Mouse (Mus musculus): Measurements from ENCODE around the gene Chml. TPM values are rescaled to one million over a fixed set of nuclear protein-coding genes. Genes with fewer than 3 reads are reported as not detected.

The Chml gene
- total RNA-seq, 2 experiments from 2014 or later, result 10.1 to 12.6 TPM

DNA sequence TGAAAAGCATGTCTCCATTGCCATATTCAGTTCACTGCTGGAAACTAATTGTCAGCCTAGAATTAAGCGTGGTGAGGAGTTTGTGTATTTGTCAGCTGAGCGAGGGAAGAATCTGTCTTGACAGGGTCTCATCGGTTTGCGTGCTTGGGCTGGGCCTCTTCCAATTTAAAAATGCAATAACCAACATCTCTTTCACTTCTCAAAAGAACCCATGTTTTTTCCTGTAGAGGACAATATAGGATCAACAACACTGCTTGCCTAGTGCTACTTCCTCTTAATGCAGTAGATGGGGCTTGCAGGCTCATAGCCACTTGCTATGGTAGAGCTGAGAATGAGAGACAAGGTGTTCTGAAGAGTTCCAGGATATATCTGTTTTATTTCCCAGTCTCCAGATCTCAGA is 32.8 kb downstream of the Chml start:
- DNase-seq (ENCODE audit: low spot score in 2 of 2), result no peak

DNA sequence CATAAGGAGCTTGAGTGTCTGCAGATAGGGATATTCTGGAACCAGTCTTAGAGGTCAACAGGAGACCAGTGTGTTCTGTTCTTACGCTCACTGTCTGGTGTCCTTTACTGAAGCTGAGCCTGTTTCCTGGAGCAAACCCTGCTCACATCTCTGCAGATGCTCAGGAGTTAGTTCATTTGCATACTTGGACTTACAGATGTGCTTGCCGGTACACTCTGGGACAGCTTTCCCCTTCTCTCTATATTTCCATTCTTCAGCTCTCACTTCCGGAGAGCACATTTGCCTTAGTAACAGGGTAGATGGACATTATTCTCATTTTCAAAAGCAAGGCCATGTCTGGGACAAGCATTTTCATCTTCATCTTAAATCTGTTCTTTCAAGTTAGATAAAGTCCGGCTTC is 44.1 kb downstream of the Chml start:
- no peak for DNase-seq (ENCODE audit: low spot score in 2 of 2)

DNA sequence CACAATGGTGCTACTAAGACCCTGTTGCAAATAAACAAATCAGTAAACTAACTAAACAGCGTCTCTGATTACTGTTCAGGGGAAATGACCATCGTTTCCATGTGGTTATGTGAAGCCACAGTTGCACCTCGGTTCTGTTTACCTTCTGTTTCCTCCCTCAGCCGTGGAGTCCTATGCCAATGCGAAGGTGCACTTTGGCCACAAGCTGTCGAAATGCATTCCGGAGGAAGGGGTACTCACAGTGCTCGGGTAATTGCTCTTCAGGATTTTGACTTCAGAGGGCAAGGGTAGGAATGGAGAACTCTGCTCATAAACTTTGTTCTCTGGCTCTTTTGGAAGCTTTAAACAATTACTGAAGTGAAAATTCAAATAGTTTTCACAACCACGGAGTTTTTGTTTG is 45.7 kb downstream of the Chml start:
- no peak for DNase-seq (ENCODE audit: low spot score in 2 of 2)

DNA sequence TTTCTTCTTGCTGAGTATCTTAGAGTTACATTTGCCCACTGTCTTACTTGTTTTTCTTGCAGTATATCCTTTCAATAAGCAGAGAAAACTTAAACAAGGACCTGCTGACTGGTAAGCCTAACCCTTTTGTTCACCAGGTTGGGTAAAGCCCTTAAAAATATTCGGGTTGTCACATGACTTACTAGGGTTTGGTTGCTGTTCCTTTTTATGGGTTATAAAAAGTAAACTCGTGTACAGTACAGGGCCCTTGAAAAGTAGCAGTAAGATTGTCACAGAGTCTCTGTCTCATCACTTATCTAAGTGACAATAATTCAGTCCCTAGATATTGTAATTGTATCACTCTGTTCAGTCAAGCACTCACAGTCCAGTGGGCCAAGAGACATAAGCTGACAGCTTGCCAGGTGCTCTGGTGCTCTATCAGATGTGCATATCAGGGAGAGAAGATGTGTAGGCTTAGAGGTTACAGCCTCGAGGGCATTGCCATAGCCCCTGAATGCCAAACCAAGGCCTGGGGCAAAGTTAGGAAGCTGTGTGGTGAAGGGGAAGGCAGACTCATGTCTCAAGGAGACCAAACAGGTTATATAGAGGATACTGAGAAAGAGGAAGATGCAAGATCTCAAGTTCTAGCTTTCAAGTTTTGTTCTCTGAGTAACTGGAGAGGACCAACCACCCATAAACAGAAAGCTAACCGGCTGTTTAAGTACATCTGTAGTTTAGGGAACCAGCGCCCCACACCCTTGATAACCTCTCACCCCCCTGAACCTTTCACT is 49.0 kb downstream of the Chml start:
- no peak for DNase-seq (ENCODE audit: low spot score in 2 of 2)

DNA sequence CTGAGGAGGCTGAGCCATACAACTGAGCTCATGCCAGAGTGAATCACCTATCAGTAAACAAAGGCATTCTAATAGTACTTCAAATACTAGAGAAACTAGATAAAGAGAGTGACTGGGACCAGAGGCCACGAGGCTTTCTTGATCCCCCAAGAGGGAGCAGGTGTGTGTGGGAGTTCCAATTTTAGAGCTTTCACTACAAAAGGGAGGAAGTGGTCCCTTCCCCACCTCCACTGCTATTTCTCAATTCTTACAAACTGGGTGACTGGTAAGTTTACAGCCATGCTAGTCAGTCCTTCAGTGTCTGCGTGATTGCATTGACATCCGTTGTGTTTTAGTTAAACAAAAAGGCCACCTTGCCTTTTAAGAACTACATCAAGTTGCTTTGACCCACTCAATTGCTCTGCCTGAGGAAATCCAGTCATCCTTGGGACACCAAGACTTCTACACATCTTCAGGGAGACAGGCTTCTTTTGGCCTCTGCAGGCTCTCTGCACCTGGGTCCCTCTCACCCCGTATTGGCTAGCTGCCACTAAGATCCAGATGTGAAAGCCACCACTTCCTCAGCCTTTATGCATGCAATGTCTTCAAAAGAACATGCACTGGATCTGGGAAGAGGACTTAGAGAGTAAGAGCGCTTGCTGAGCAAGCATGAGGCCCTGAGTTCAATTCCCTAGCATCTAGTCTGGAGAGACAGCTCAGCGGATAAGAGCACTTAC is 52.1 kb downstream of the Chml start:
- DNase-seq (ENCODE audit: low spot score in 2 of 2), result no peak

DNA sequence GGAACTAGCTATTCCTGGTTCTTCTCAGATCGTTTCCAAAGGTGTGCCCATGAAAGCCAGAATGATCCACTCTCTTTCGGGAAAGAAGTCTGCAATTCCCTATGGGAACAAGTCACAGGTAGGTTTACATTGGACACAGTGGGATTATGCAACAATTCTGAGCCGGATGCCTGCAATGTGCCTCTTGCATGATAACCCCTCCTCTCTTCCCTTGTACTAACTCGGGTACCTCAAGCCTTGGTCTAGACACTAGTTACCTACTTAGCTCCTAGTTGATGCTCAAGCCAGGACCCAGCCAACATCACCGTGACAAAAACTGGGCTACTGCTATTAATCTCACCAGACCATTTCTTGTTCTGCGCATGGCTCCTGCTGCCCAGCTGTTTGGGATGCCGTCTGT is 53.6 kb downstream of the Chml start:
- DNase-seq (ENCODE audit: low spot score in 2 of 2), result no peak

DNA sequence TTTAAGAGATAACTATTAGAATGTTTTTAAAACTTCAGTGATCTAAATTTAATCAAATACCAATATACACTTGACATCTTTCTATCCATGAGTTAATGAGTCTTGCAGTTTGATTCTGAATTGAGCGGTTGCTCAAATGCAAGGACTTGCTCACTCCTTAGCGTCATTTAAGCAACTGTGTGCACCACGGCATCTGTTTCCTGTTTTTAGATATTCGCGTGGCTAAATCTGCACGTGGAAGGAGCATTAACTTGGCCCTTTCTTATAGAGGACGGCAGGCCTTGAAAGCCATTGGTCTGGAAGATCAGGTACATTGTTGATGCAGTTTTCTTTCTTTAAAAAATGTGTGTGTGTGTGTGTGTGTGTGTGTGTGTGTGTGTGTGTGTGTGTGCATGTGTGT is 55.0 kb downstream of the Chml start:
- DNase-seq (ENCODE audit: low spot score in 2 of 2), result no peak

DNA sequence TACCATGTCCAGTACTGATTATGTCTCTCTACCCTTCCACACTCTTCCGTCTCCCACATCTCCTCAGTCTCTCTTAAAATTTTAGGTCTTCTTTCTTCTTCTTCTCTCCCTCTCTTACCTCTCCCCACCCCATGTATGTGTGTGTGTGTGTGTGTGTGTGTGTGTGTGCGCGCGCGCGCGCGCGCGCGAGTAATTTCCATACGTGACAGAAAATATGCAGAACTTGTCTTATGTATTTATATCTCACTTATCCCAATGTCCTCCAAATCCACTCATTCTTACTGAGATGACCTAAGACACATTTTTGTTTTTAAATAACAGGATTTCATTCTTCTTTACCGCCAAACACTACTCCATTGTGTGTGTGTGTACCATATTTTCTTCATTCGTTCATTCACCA is 60.2 kb downstream of the Chml start:
- DNase-seq (ENCODE audit: low spot score in 2 of 2), result no peak

Other genes starting within 250 kb of the Chml start
- 10 to 100 TPM; 77.4 to 81.6 TPM for gene Rgs7, start 200.4 kb downstream of the Chml start, total RNA-seq (2021)
- gene Kmo, start 72.5 kb downstream of the Chml start, total RNA-seq (2021), result not detected
- gene Fh1, start 67.3 kb downstream of the Chml start, total RNA-seq (2021), result 10 to 100 TPM; 82.3 to 82.7 TPM
- gene Opn3, start 125 bp downstream of the Chml start, total RNA-seq (2021), result 1 to 10 TPM; 5.7 to 6.4 TPM
- gene Wdr64, start 5.7 kb upstream of the Chml start, total RNA-seq (2021), result not detected
- gene Exo1, start 187.7 kb upstream of the Chml start, total RNA-seq (2021), result 1 to 10 TPM; 2.8 TPM
- gene Gm38100, start 227.4 kb upstream of the Chml start, total RNA-seq (2021), result not detected

Measured in layer of hippocampus, postnatal 10 days (tissue).